Mouse (Mus musculus): Measurements from ENCODE around the gene Rab21. TPM values are rescaled to one million over a fixed set of nuclear protein-coding genes. Genes with fewer than 3 reads are reported as not detected.
A peak's percentile ranks its signal among the peaks of the same experiment; 100 is the strongest.

Rab21 gene
- polyA plus RNA-seq, 1 experiment from 2014 or later = 5.3 TPM

- H3K4me1 ChIP-seq (replicated peaks; ENCODE audit: control insufficient read depth, insufficient read depth, low read length) = no peaks in the 10 kb centered on the region
- peaks cover 17% of the 10 kb centered on the region for H3K36me3 ChIP-seq (ENCODE audit: control insufficient read depth, insufficient read depth, low read length)
- H3K4me3 ChIP-seq (ENCODE audit: low read depth, low read length) = no peak overlapping the region
- H3K4me2 ChIP-seq = no peak overlapping the region
- H3K9me3 ChIP-seq (ENCODE audit: control insufficient read depth, low read length) = no peaks in the 10 kb centered on the region
- no peak overlapping the region for H3K9ac ChIP-seq (ENCODE audit: low read depth, low read length)
- no peaks in the 10 kb centered on the region for H3K27me3 ChIP-seq (replicated peaks; ENCODE audit: control insufficient read depth, insufficient read depth, low read length)
- WGBS = 88% methylated on average over 4 of the region's 4 CpGs
- H3K27ac ChIP-seq (ENCODE audit: low read depth, low read length) = no peak overlapping the region
- ATAC-seq (replicated peaks; ENCODE audit: low FRiP score) (no peak), DNase-seq (ENCODE audit: low spot score) (no peak)
Observed at GRCm38 (mm10) chr10:115298683-115299082, 16.7 kb downstream of the Rab21 start.

- Histone ChIP-seq H3K36me3 (ENCODE audit: control insufficient read depth, insufficient read depth, low read length) (peaks cover 19% of the 10 kb centered on the region), H3K4me3 (ENCODE audit: low read depth, low read length) (no peak overlapping the region), H3K27ac (ENCODE audit: low read depth, low read length) (no peak overlapping the region), H3K9ac (ENCODE audit: low read depth, low read length) (no peak overlapping the region), H3K27me3 (replicated peaks; ENCODE audit: control insufficient read depth, insufficient read depth, low read length) (no peaks in the 10 kb centered on the region), H3K4me1 (replicated peaks; ENCODE audit: control insufficient read depth, insufficient read depth, low read length) (no peaks in the 10 kb centered on the region), H3K4me2 (no peak overlapping the region), H3K9me3 (ENCODE audit: control insufficient read depth, low read length) (no peaks in the 10 kb centered on the region)
- DNase-seq (ENCODE audit: low spot score) = no peak
- 90% methylated on average over 5 of the region's 5 CpGs for whole genome bisulfite sequencing
- ATAC-seq (replicated peaks; ENCODE audit: low FRiP score) = no peak
Observed at GRCm38 (mm10) chr10:115297582-115297981, 17.8 kb downstream of the Rab21 start.

GRCm38 (mm10) chr10:115296401-115296935, 18.9 kb downstream of the Rab21 start:
- Histone ChIP-seq H3K27me3 (replicated peaks; ENCODE audit: control insufficient read depth, insufficient read depth, low read length) (no peaks in the 10 kb centered on the region), H3K27ac (ENCODE audit: low read depth, low read length) (no peak overlapping the region), H3K4me2 (no peak overlapping the region), H3K9me3 (ENCODE audit: control insufficient read depth, low read length) (no peaks in the 10 kb centered on the region), H3K36me3 (ENCODE audit: control insufficient read depth, insufficient read depth, low read length) (peaks cover 21% of the 10 kb centered on the region), H3K4me3 (ENCODE audit: low read depth, low read length) (no peak overlapping the region), H3K4me1 (replicated peaks; ENCODE audit: control insufficient read depth, insufficient read depth, low read length) (no peaks in the 10 kb centered on the region), H3K9ac (ENCODE audit: low read depth, low read length) (no peak overlapping the region)
- ATAC-seq (replicated peaks; ENCODE audit: low FRiP score) = peak; percentile 16; the same call in 1 of the 2 replicates
- no peak for DNase-seq (ENCODE audit: low spot score)
- WGBS = 82% methylated on average over 9 of the region's 9 CpGs

- Histone ChIP-seq H3K9me3 (ENCODE audit: control insufficient read depth, low read length) (no peaks in the 10 kb centered on the region), H3K4me1 (replicated peaks; ENCODE audit: control insufficient read depth, insufficient read depth, low read length) (no peaks in the 10 kb centered on the region), H3K27ac (ENCODE audit: low read depth, low read length) (no peak overlapping the region), H3K36me3 (ENCODE audit: control insufficient read depth, insufficient read depth, low read length) (peaks cover 23% of the 10 kb centered on the region), H3K4me3 (ENCODE audit: low read depth, low read length) (no peak overlapping the region), H3K4me2 (no peak overlapping the region), H3K9ac (ENCODE audit: low read depth, low read length) (no peak overlapping the region), H3K27me3 (replicated peaks; ENCODE audit: control insufficient read depth, insufficient read depth, low read length) (no peaks in the 10 kb centered on the region)
- no peak for ATAC-seq (replicated peaks; ENCODE audit: low FRiP score)
- no peak for DNase-seq (ENCODE audit: low spot score)
- 91% methylated on average over 3 of the region's 3 CpGs for WGBS
Observed at GRCm38 (mm10) chr10:115295162-115295561, 20.2 kb downstream of the Rab21 start.

GRCm38 (mm10) chr10:115294715-115295114, 20.7 kb downstream of the Rab21 start:
- Histone ChIP-seq H3K9ac (ENCODE audit: low read depth, low read length) (no peak overlapping the region), H3K4me3 (ENCODE audit: low read depth, low read length) (no peak overlapping the region), H3K27me3 (replicated peaks; ENCODE audit: control insufficient read depth, insufficient read depth, low read length) (no peaks in the 10 kb centered on the region), H3K36me3 (ENCODE audit: control insufficient read depth, insufficient read depth, low read length) (peaks cover 23% of the 10 kb centered on the region), H3K9me3 (ENCODE audit: control insufficient read depth, low read length) (no peaks in the 10 kb centered on the region), H3K4me1 (replicated peaks; ENCODE audit: control insufficient read depth, insufficient read depth, low read length) (no peaks in the 10 kb centered on the region), H3K27ac (ENCODE audit: low read depth, low read length) (no peak overlapping the region), H3K4me2 (no peak overlapping the region)
- no peak for DNase-seq (ENCODE audit: low spot score)
- 92% methylated on average over 7 of the region's 7 CpGs for WGBS
- no peak for ATAC-seq (replicated peaks; ENCODE audit: low FRiP score)

GRCm38 (mm10) chr10:115293946-115294345, 21.4 kb downstream of the Rab21 start:
- no peak for ATAC-seq (replicated peaks; ENCODE audit: low FRiP score)
- H3K9me3 ChIP-seq (ENCODE audit: control insufficient read depth, low read length) = no peaks in the 10 kb centered on the region
- H3K36me3 ChIP-seq (ENCODE audit: control insufficient read depth, insufficient read depth, low read length) = peaks cover 21% of the 10 kb centered on the region
- H3K27me3 ChIP-seq (replicated peaks; ENCODE audit: control insufficient read depth, insufficient read depth, low read length) = no peaks in the 10 kb centered on the region
- H3K4me3 ChIP-seq (ENCODE audit: low read depth, low read length) = no peak overlapping the region
- no peak overlapping the region for H3K9ac ChIP-seq (ENCODE audit: low read depth, low read length)
- no peak overlapping the region for H3K4me2 ChIP-seq
- WGBS = 91% methylated on average over 7 of the region's 7 CpGs
- H3K27ac ChIP-seq (ENCODE audit: low read depth, low read length) = no peak overlapping the region
- no peaks in the 10 kb centered on the region for H3K4me1 ChIP-seq (replicated peaks; ENCODE audit: control insufficient read depth, insufficient read depth, low read length)
- no peak for DNase-seq (ENCODE audit: low spot score)

- no peak for ATAC-seq (replicated peaks; ENCODE audit: low FRiP score)
- WGBS = 92% methylated on average over 9 of the region's 9 CpGs
- no peaks in the 10 kb centered on the region for H3K27me3 ChIP-seq (replicated peaks; ENCODE audit: control insufficient read depth, insufficient read depth, low read length)
Observed at GRCm38 (mm10) chr10:115290671-115291070, 24.7 kb downstream of the Rab21 start.

GRCm38 (mm10) chr10:115288856-115289255, 26.5 kb downstream of the Rab21 start:
- WGBS = 86% methylated on average over 8 of the region's 8 CpGs
- Histone ChIP-seq H3K9ac (ENCODE audit: low read depth, low read length) (no peak overlapping the region), H3K27me3 (replicated peaks; ENCODE audit: control insufficient read depth, insufficient read depth, low read length) (no peaks in the 10 kb centered on the region), H3K9me3 (ENCODE audit: control insufficient read depth, low read length) (no peaks in the 10 kb centered on the region), H3K27ac (ENCODE audit: low read depth, low read length) (no peak overlapping the region), H3K4me2 (no peak overlapping the region), H3K36me3 (ENCODE audit: control insufficient read depth, insufficient read depth, low read length) (peaks cover 18% of the 10 kb centered on the region), H3K4me1 (replicated peaks; ENCODE audit: control insufficient read depth, insufficient read depth, low read length) (no peaks in the 10 kb centered on the region), H3K4me3 (ENCODE audit: low read depth, low read length) (no peak overlapping the region)
- no peak for ATAC-seq (replicated peaks; ENCODE audit: low FRiP score)
- DNase-seq (ENCODE audit: low spot score) = no peak

More at GRCm38 (mm10) chr10:115290671-115291070, 24.7 kb downstream of the Rab21 start:
- peaks cover 24% of the 10 kb centered on the region for H3K36me3 ChIP-seq (ENCODE audit: control insufficient read depth, insufficient read depth, low read length)
- H3K4me1 ChIP-seq (replicated peaks; ENCODE audit: control insufficient read depth, insufficient read depth, low read length) = no peaks in the 10 kb centered on the region
- H3K9me3 ChIP-seq (ENCODE audit: control insufficient read depth, low read length) = no peaks in the 10 kb centered on the region
- no peak for DNase-seq (ENCODE audit: low spot score)
- H3K27ac ChIP-seq (ENCODE audit: low read depth, low read length) = no peak overlapping the region
- H3K4me3 ChIP-seq (ENCODE audit: low read depth, low read length) = no peak overlapping the region
- H3K4me2 ChIP-seq = no peak overlapping the region
- H3K9ac ChIP-seq (ENCODE audit: low read depth, low read length) = no peak overlapping the region

- Histone ChIP-seq H3K4me3 (ENCODE audit: low read depth, low read length) (no peak overlapping the region), H3K9ac (ENCODE audit: low read depth, low read length) (no peak overlapping the region), H3K27me3 (replicated peaks; ENCODE audit: control insufficient read depth, insufficient read depth, low read length) (no peaks in the 10 kb centered on the region), H3K27ac (ENCODE audit: low read depth, low read length) (no peak overlapping the region), H3K4me1 (replicated peaks; ENCODE audit: control insufficient read depth, insufficient read depth, low read length) (no peaks in the 10 kb centered on the region), H3K4me2 (no peak overlapping the region), H3K9me3 (ENCODE audit: control insufficient read depth, low read length) (no peaks in the 10 kb centered on the region), H3K36me3 (ENCODE audit: control insufficient read depth, insufficient read depth, low read length) (peaks cover 6% of the 10 kb centered on the region)
- DNase-seq (ENCODE audit: low spot score) (no peak), ATAC-seq (replicated peaks; ENCODE audit: low FRiP score) (no peak)
- 77% methylated on average over 10 of the region's 10 CpGs for WGBS
Observed at GRCm38 (mm10) chr10:115284170-115284569, 31.2 kb downstream of the Rab21 start.
